Mouse (Mus musculus) intestine, embryonic 15.5 days (tissue): ENCODE measurements around the gene Stom. TPM values are rescaled to one million over a fixed set of nuclear protein-coding genes. Genes with fewer than 3 reads are reported as not detected.

Source experiments
- ATAC-seq: fragments of 200-750 bp; cut with Nextera tagmentation; 2 replicates; pipeline ENCODE4 v1.8.0; 2017; ENCODE audit warnings: moderate TSS enrichment, moderate library complexity
- H3K27ac ChIP-seq: fragments of 300-500 bp; sonication (generic); 2 replicates; pipeline ENCODE4 v1.5.1; 2015; ENCODE audit warnings: mild to moderate bottlenecking, inconsistent platforms
- H3K27me3 ChIP-seq: fragments of 300-500 bp; sonication (generic); replicated peaks from 2 replicates; pipeline ENCODE4 v1.6.1; 2015; ENCODE audit warnings: inconsistent platforms
- H3K36me3 ChIP-seq: fragments of 300-500 bp; sonication (generic); 2 replicates; pipeline ENCODE4 v1.6.1; 2015; ENCODE audit warnings: inconsistent platforms
- H3K4me1 ChIP-seq: fragments of 300-500 bp; sonication (generic); replicated peaks from 2 replicates; pipeline ENCODE4 v1.6.1; 2015; ENCODE audit warnings: inconsistent platforms
- H3K4me2 ChIP-seq: fragments of 300-500 bp; sonication (generic); replicated peaks from 2 replicates; pipeline ENCODE4 v1.6.1; 2015; ENCODE audit warnings: mild to moderate bottlenecking, inconsistent platforms
- H3K4me3 ChIP-seq: fragments of 300-500 bp; sonication (generic); replicated peaks from 2 replicates; pipeline ENCODE4 v1.5.1; 2015; ENCODE audit warnings: inconsistent platforms
- H3K9ac ChIP-seq: fragments of 300-500 bp; sonication (generic); 2 replicates; pipeline ENCODE4 v1.6.1; 2015; ENCODE audit warnings: inconsistent platforms
- H3K9me3 ChIP-seq: fragments of 300-500 bp; sonication (generic); 2 replicates; pipeline ENCODE4 v1.6.1; 2016; ENCODE audit warnings: inconsistent platforms
- WGBS: fragments of 180-500 bp; shearing (Covaris S2); methylation state at CpG from one replicate; pipeline ENCODE4 v1.1.7; 2015; 5-methylcytosine and 5-hydroxymethylcytosine counted together
- polyA plus RNA-seq: library from polyadenylated mRNA; unstranded; fragments of >200 nt; fragmentation: Nextera tagmentation; extraction: Ambion mirVana; gene quantifications from 2 replicates; pipeline ENCODE4 v1.2.1, GENCODE M21; 2015

The Stom gene
- polyA plus RNA-seq, 1 experiment from 2014 or later = 70.0 TPM

- H3K36me3 ChIP-seq = no peaks in the 10 kb centered on the region
- H3K9ac ChIP-seq = no peak overlapping the region
- H3K4me2 ChIP-seq = no peak overlapping the region
- no peak for ATAC-seq
- H3K4me1 ChIP-seq = no peaks in the 10 kb centered on the region
- no peak overlapping the region for H3K4me3 ChIP-seq
- no peak overlapping the region for H3K27ac ChIP-seq
- no peaks in the 10 kb centered on the region for H3K9me3 ChIP-seq
- 46% methylated on average over 3 of the region's 3 CpGs for WGBS
- H3K27me3 ChIP-seq = no peaks in the 10 kb centered on the region
These were observed 22.5 kb downstream of the Stom start for GRCm38 (mm10) chr2:35314300-35314699.

GRCm38 (mm10) chr2:35309906-35310493 lies 26.8 kb downstream of the Stom start:
- no peaks in the 10 kb centered on the region for H3K4me1 ChIP-seq
- H3K27ac ChIP-seq = no peak overlapping the region
- no peak for ATAC-seq
- 74% methylated on average over 4 of the region's 4 CpGs for WGBS
- H3K4me2 ChIP-seq = no peak overlapping the region
- no peak overlapping the region for H3K9ac ChIP-seq
- H3K9me3 ChIP-seq = no peaks in the 10 kb centered on the region
- no peak overlapping the region for H3K4me3 ChIP-seq
- H3K36me3 ChIP-seq = no peaks in the 10 kb centered on the region
- no peaks in the 10 kb centered on the region for H3K27me3 ChIP-seq

GRCm38 (mm10) chr2:35308166-35308565 lies 28.6 kb downstream of the Stom start:
- no peak overlapping the region for H3K9ac ChIP-seq
- no peaks in the 10 kb centered on the region for H3K9me3 ChIP-seq
- no peak for ATAC-seq
- H3K4me1 ChIP-seq = no peaks in the 10 kb centered on the region
- WGBS = 37% methylated on average over 1 of the region's 1 CpGs
- H3K4me2 ChIP-seq = no peak overlapping the region
- no peaks in the 10 kb centered on the region for H3K36me3 ChIP-seq
- no peak overlapping the region for H3K4me3 ChIP-seq
- H3K27me3 ChIP-seq = no peaks in the 10 kb centered on the region
- no peak overlapping the region for H3K27ac ChIP-seq

GRCm38 (mm10) chr2:35302049-35302885 lies 34.5 kb downstream of the Stom start:
- WGBS = 57% methylated on average over 13 of the region's 13 CpGs

GRCm38 (mm10) chr2:35299437-35299836 lies 37.3 kb downstream of the Stom start:
- H3K27ac ChIP-seq = no peak overlapping the region
- H3K9ac ChIP-seq = no peak overlapping the region
- no peaks in the 10 kb centered on the region for H3K27me3 ChIP-seq
- H3K4me3 ChIP-seq = no peak overlapping the region
- no peaks in the 10 kb centered on the region for H3K9me3 ChIP-seq
- ATAC-seq = no peak
- no peak overlapping the region for H3K4me2 ChIP-seq
- 83% methylated on average over 2 of the region's 2 CpGs for WGBS
- no peaks in the 10 kb centered on the region for H3K36me3 ChIP-seq
- H3K4me1 ChIP-seq = peaks cover 10% of the 10 kb centered on the region

More at GRCm38 (mm10) chr2:35302049-35302885, 34.5 kb downstream of the Stom start:
- H3K4me1 ChIP-seq = peaks cover 10% of the 10 kb centered on the region
- H3K4me2 ChIP-seq = no peak overlapping the region
- H3K36me3 ChIP-seq = no peaks in the 10 kb centered on the region
- ATAC-seq = peak; percentile 79
- peak overlapping the region; percentile 75 for H3K27ac ChIP-seq
- no peaks in the 10 kb centered on the region for H3K9me3 ChIP-seq
- H3K4me3 ChIP-seq = no peak overlapping the region
- H3K27me3 ChIP-seq = no peaks in the 10 kb centered on the region
- H3K9ac ChIP-seq = no peak overlapping the region

- Histone ChIP-seq H3K4me1 (peaks cover 10% of the 10 kb centered on the region), H3K4me2 (no peak overlapping the region), H3K27me3 (no peaks in the 10 kb centered on the region), H3K4me3 (no peak overlapping the region), H3K9ac (no peak overlapping the region), H3K36me3 (no peaks in the 10 kb centered on the region), H3K9me3 (no peaks in the 10 kb centered on the region), H3K27ac (no peak overlapping the region)
- peak; percentile 55; the same call in 1 of the 2 replicates for ATAC-seq
- 27% methylated on average over 15 of the region's 15 CpGs for WGBS
These were observed 39.0 kb downstream of the Stom start for GRCm38 (mm10) chr2:35297703-35298332.

- Histone ChIP-seq H3K4me2 (no peak overlapping the region), H3K4me1 (no peaks in the 10 kb centered on the region), H3K36me3 (peaks cover 11% of the 10 kb centered on the region), H3K4me3 (no peak overlapping the region), H3K9ac (no peak overlapping the region), H3K27ac (no peak overlapping the region), H3K9me3 (no peaks in the 10 kb centered on the region), H3K27me3 (no peaks in the 10 kb centered on the region)
- 89% methylated on average over 8 of the region's 8 CpGs for WGBS
- no peak for ATAC-seq
These were observed 43.5 kb downstream of the Stom start for GRCm38 (mm10) chr2:35293291-35293690.

GRCm38 (mm10) chr2:35292700-35293099 lies 44.1 kb downstream of the Stom start:
- Histone ChIP-seq H3K4me3 (no peak overlapping the region), H3K27me3 (no peaks in the 10 kb centered on the region), H3K9me3 (no peaks in the 10 kb centered on the region), H3K4me1 (no peaks in the 10 kb centered on the region), H3K27ac (no peak overlapping the region), H3K36me3 (peaks cover 11% of the 10 kb centered on the region), H3K9ac (no peak overlapping the region), H3K4me2 (no peak overlapping the region)
- 67% methylated on average over 3 of the region's 3 CpGs for WGBS
- ATAC-seq = no peak

GRCm38 (mm10) chr2:35291856-35292255 lies 44.9 kb downstream of the Stom start:
- Histone ChIP-seq H3K36me3 (peaks cover 11% of the 10 kb centered on the region), H3K27me3 (no peaks in the 10 kb centered on the region), H3K4me2 (no peak overlapping the region), H3K9ac (no peak overlapping the region), H3K27ac (no peak overlapping the region), H3K9me3 (no peaks in the 10 kb centered on the region), H3K4me1 (no peaks in the 10 kb centered on the region), H3K4me3 (no peak overlapping the region)
- WGBS = 18% methylated on average over 3 of the region's 3 CpGs
- no peak for ATAC-seq

GRCm38 (mm10) chr2:35288758-35289635 lies 47.8 kb downstream of the Stom start:
- WGBS = 40% methylated on average over 13 of the region's 13 CpGs
- no peak overlapping the region for H3K27ac ChIP-seq
- no peak overlapping the region for H3K4me3 ChIP-seq
- H3K27me3 ChIP-seq = no peaks in the 10 kb centered on the region
- H3K4me2 ChIP-seq = no peak overlapping the region
- peak; percentile 63 for ATAC-seq
- peaks cover 11% of the 10 kb centered on the region for H3K36me3 ChIP-seq
- no peak overlapping the region; the same call in 1 of the 2 replicates for H3K9ac ChIP-seq
- no peaks in the 10 kb centered on the region for H3K4me1 ChIP-seq
- no peaks in the 10 kb centered on the region for H3K9me3 ChIP-seq

- Histone ChIP-seq H3K4me3 (no peak overlapping the region), H3K9me3 (no peaks in the 10 kb centered on the region), H3K9ac (no peak overlapping the region), H3K27ac (no peak overlapping the region), H3K4me1 (peaks cover 4% of the 10 kb centered on the region), H3K36me3 (peaks cover 11% of the 10 kb centered on the region), H3K4me2 (no peak overlapping the region), H3K27me3 (no peaks in the 10 kb centered on the region)
- no peak for ATAC-seq
- 87% methylated on average over 12 of the region's 12 CpGs for WGBS
These were observed 49.7 kb downstream of the Stom start for GRCm38 (mm10) chr2:35287017-35287620.
